Mouse (Mus musculus) intestine, embryonic 16.5 days (tissue): Measurements from ENCODE around the gene Olfr109. TPM values are rescaled to one million over a fixed set of nuclear protein-coding genes. Genes with fewer than 3 reads are reported as not detected.

Source experiments
- ATAC-seq: fragments of 200-750 bp; cut with Nextera tagmentation; 2 replicates; pipeline ENCODE4 v1.8.0; 2017; ENCODE audit warnings: moderate TSS enrichment, moderate library complexity
- H3K27ac ChIP-seq: fragments of 300-500 bp; sonication (generic); 2 replicates; pipeline ENCODE4 v1.5.1; 2014; ENCODE audit warnings: mild to moderate bottlenecking, low read length
- H3K27me3 ChIP-seq: fragments of 300-500 bp; sonication (generic); replicated peaks from 2 replicates; pipeline ENCODE4 v1.6.1; 2014; ENCODE audit warnings: low read length, control low read depth, mixed read lengths; ENCODE audit not compliant: control insufficient read depth, insufficient read depth
- H3K36me3 ChIP-seq: fragments of 300-500 bp; sonication (generic); 2 replicates; pipeline ENCODE4 v1.6.1; 2014; ENCODE audit warnings: low read length, control low read depth; ENCODE audit not compliant: control insufficient read depth, insufficient read depth
- H3K4me1 ChIP-seq: fragments of 300-500 bp; sonication (generic); 2 replicates; pipeline ENCODE4 v1.6.1; 2014; ENCODE audit warnings: low read length, control low read depth, mixed read lengths; ENCODE audit not compliant: control insufficient read depth, insufficient read depth
- H3K4me2 ChIP-seq: fragments of 300-500 bp; sonication (generic); 2 replicates; pipeline ENCODE4 v1.6.1; 2014; ENCODE audit warnings: low read depth, low read length, control low read depth
- H3K4me3 ChIP-seq: fragments of 300-500 bp; sonication (generic); 2 replicates; pipeline ENCODE4 v1.5.1; 2014; ENCODE audit warnings: mild to moderate bottlenecking, low read length
- H3K9ac ChIP-seq: fragments of 300-500 bp; sonication (generic); 2 replicates; pipeline ENCODE4 v1.6.1; 2014; ENCODE audit warnings: low read depth, low read length
- H3K9me3 ChIP-seq: fragments of 300-500 bp; sonication (generic); 2 replicates; pipeline ENCODE4 v1.6.1; 2016; ENCODE audit warnings: low read length, control low read depth; ENCODE audit not compliant: control insufficient read depth
- WGBS: fragments of 180-500 bp; shearing (Covaris S2); extraction: QIAGEN DNeasy Blood & Tissue Kit; methylation state at CpG from one replicate; pipeline ENCODE4 v1.1.7; 2014; 5-methylcytosine and 5-hydroxymethylcytosine counted together
- polyA plus RNA-seq: library from polyadenylated mRNA; unstranded; fragments of >200 nt; fragmentation: Nextera tagmentation; extraction: Ambion mirVana; gene quantifications from 2 replicates; pipeline ENCODE4 v1.2.1, GENCODE M21; 2015

The Olfr109 gene
- polyA plus RNA-seq, result not detected in 2 replicates

- ATAC-seq, result no peak
- H3K4me3 ChIP-seq, result no peak within 1 kb of the TSS
- no peak within 1 kb of the TSS for H3K9ac ChIP-seq
- H3K4me2 ChIP-seq, result no peak within 1 kb of the TSS
- no peaks in the 10 kb centered on the region for H3K36me3 ChIP-seq
- H3K4me1 ChIP-seq, result no peaks in the 10 kb centered on the region
- no peaks in the 10 kb centered on the region for H3K9me3 ChIP-seq
- H3K27ac ChIP-seq, result no peak within 1 kb of the TSS
- no peaks in the 10 kb centered on the region for H3K27me3 ChIP-seq
- WGBS, result 89% methylated on average over 1 of the region's 1 CpGs
Measured at GRCm38 (mm10) chr17:37458616-37459015, at the start of gene Olfr109. Olfr109 (plus strand) TSS chr17:37458916.

- no peak overlapping the region for H3K4me2 ChIP-seq
- ATAC-seq, result peak; percentile 98
- H3K9me3 ChIP-seq, result no peaks in the 10 kb centered on the region
- H3K27ac ChIP-seq, result no peak overlapping the region
- no peaks in the 10 kb centered on the region for H3K4me1 ChIP-seq
- H3K27me3 ChIP-seq, result no peaks in the 10 kb centered on the region
- no peak overlapping the region for H3K9ac ChIP-seq
- no peak overlapping the region for H3K4me3 ChIP-seq
- H3K36me3 ChIP-seq, result no peaks in the 10 kb centered on the region
Measured at GRCm38 (mm10) chr17:37413380-37413779, 45.3 kb upstream of the Olfr109 start.

GRCm38 (mm10) chr17:37445180-37445579, 13.5 kb upstream of the Olfr109 start, which contains the start of gene Olfr108:
Olfr108 (plus strand) TSS chr17:37445480.
- 88% methylated on average over 1 of the region's 1 CpGs for WGBS
- no peak for ATAC-seq
- H3K9me3 ChIP-seq, result no peaks in the 10 kb centered on the region
- H3K4me1 ChIP-seq, result no peaks in the 10 kb centered on the region
- H3K36me3 ChIP-seq, result no peaks in the 10 kb centered on the region
- H3K4me3 ChIP-seq, result no peak within 1 kb of the TSS
- H3K4me2 ChIP-seq, result no peak within 1 kb of the TSS
- no peak within 1 kb of the TSS for H3K9ac ChIP-seq
- no peak within 1 kb of the TSS for H3K27ac ChIP-seq
- H3K27me3 ChIP-seq, result no peaks in the 10 kb centered on the region

GRCm38 (mm10) chr17:37483452-37483851, 24.7 kb downstream of the Olfr109 start, which contains the start of gene H2-M2:
H2-M2 (minus strand) TSS chr17:37483552.
- ATAC-seq, result no peak
- Histone ChIP-seq H3K36me3 (no peaks in the 10 kb centered on the region), H3K4me2 (no peak within 1 kb of the TSS), H3K27me3 (no peaks in the 10 kb centered on the region), H3K4me3 (no peak within 1 kb of the TSS), H3K9me3 (no peaks in the 10 kb centered on the region), H3K9ac (no peak within 1 kb of the TSS), H3K4me1 (no peaks in the 10 kb centered on the region), H3K27ac (no peak within 1 kb of the TSS)
- WGBS, result 73% methylated on average over 2 of the region's 2 CpGs

- Histone ChIP-seq H3K27me3 (no peaks in the 10 kb centered on the region), H3K4me1 (no peaks in the 10 kb centered on the region), H3K36me3 (no peaks in the 10 kb centered on the region), H3K4me2 (no peak within 1 kb of the TSS), H3K9me3 (no peaks in the 10 kb centered on the region), H3K4me3 (no peak within 1 kb of the TSS), H3K27ac (no peak within 1 kb of the TSS), H3K9ac (no peak within 1 kb of the TSS)
- no peak for ATAC-seq
- 48% methylated on average over 1 of the region's 1 CpGs for WGBS
Measured at GRCm38 (mm10) chr17:37491930-37492518, 33.3 kb downstream of the Olfr109 start, which contains the start of gene Olfr110. Olfr110 (plus strand) TSS chr17:37492468.

- no peaks in the 10 kb centered on the region for H3K9me3 ChIP-seq
- 85% methylated on average over 4 of the region's 4 CpGs for WGBS
- H3K27me3 ChIP-seq, result no peaks in the 10 kb centered on the region
- ATAC-seq, result no peak
- no peak within 1 kb of the TSS for H3K4me2 ChIP-seq
- H3K4me3 ChIP-seq, result no peak within 1 kb of the TSS
- no peaks in the 10 kb centered on the region for H3K4me1 ChIP-seq
- no peak within 1 kb of the TSS for H3K9ac ChIP-seq
- no peaks in the 10 kb centered on the region for H3K36me3 ChIP-seq
- H3K27ac ChIP-seq, result no peak within 1 kb of the TSS
Measured at GRCm38 (mm10) chr17:37507730-37508129, 49.0 kb downstream of the Olfr109 start, which contains the start of gene Olfr111. Olfr111 (plus strand) TSS chr17:37508030.

Other genes with a start within 250 kb of the Olfr109 start
- gene Olfr95, start 245.8 kb upstream of the Olfr109 start, polyA plus RNA-seq, result not detected in 2 replicates
- gene Olfr96, start 238.8 kb upstream of the Olfr109 start, polyA plus RNA-seq, result not detected in 2 replicates
- gene Olfr97, start 221.6 kb upstream of the Olfr109 start, polyA plus RNA-seq, result not detected in 2 replicates
- not detected in 2 replicates for gene Olfr98, start 195.2 kb upstream of the Olfr109 start, polyA plus RNA-seq
- gene H2-M3, start 188.7 kb upstream of the Olfr109 start, polyA plus RNA-seq, result 5.1 and 5.2 TPM in 2 replicates
- gene Olfr99, start 175.5 kb upstream of the Olfr109 start, polyA plus RNA-seq, result 0.10 TPM in 1 of 2 replicates, not detected in the other
- not detected in 2 replicates for gene Olfr101, start 154.6 kb upstream of the Olfr109 start, polyA plus RNA-seq
- gene Olfr102, start 141.9 kb upstream of the Olfr109 start, polyA plus RNA-seq, result not detected in 2 replicates
- gene Olfr103, start 119.2 kb upstream of the Olfr109 start, polyA plus RNA-seq, result not detected in 2 replicates
- not detected in 2 replicates for gene Olfr104-ps, start 99.3 kb upstream of the Olfr109 start, polyA plus RNA-seq
- not detected in 2 replicates for gene Olfr105-ps, start 79.9 kb upstream of the Olfr109 start, polyA plus RNA-seq
- not detected in 2 replicates for gene Olfr106-ps, start 68.5 kb upstream of the Olfr109 start, polyA plus RNA-seq
- not detected in 2 replicates for gene Olfr107, start 59.7 kb upstream of the Olfr109 start, polyA plus RNA-seq
- not detected in 2 replicates for gene Olfr108, start 13.4 kb upstream of the Olfr109 start, polyA plus RNA-seq
- gene H2-M2, start 24.6 kb downstream of the Olfr109 start, polyA plus RNA-seq, result 0.10 TPM in 1 of 2 replicates, not detected in the other
- not detected in 2 replicates for gene Olfr110, start 33.6 kb downstream of the Olfr109 start, polyA plus RNA-seq
- not detected in 2 replicates for gene Olfr111, start 49.1 kb downstream of the Olfr109 start, polyA plus RNA-seq
- gene Olfr112, start 110.5 kb downstream of the Olfr109 start, polyA plus RNA-seq, result not detected in 2 replicates
- gene Olfr113, start 118.7 kb downstream of the Olfr109 start, polyA plus RNA-seq, result not detected in 2 replicates
- not detected in 2 replicates for gene Olfr114, start 133.8 kb downstream of the Olfr109 start, polyA plus RNA-seq
- not detected in 2 replicates for gene Olfr115, start 168.2 kb downstream of the Olfr109 start, polyA plus RNA-seq
- not detected in 2 replicates for gene Olfr116, start 168.3 kb downstream of the Olfr109 start, polyA plus RNA-seq
- not detected in 2 replicates for gene Olfr117, start 204.9 kb downstream of the Olfr109 start, polyA plus RNA-seq
- gene Olfr118, start 208.1 kb downstream of the Olfr109 start, polyA plus RNA-seq, result not detected in 2 replicates
- not detected in 2 replicates for gene Olfr119, start 237.6 kb downstream of the Olfr109 start, polyA plus RNA-seq